Mouse (Mus musculus): ENCODE measurements around the gene Rhoj.

GRCm38 (mm10) chr12:75365621-75366124 is 57.6 kb downstream of the Rhoj start:
- TF ChIP-seq CTCF (IDR thresholded peaks at IDR 0.05), result no peak
- no peak for TF ChIP-seq POLR2A (IDR thresholded peaks at IDR 0.05; ENCODE audit: insufficient read depth, low read depth, low read length)

All from heart, adult 2 months (tissue).